Mouse (Mus musculus): ENCODE results near the gene Phactr1. TPM values are rescaled to one million over a fixed set of nuclear protein-coding genes. Genes with fewer than 3 reads are reported as not detected.

Gene Phactr1
- polyA plus RNA-seq, 1 experiment from 2014 or later, result 8.1 TPM

DNA sequence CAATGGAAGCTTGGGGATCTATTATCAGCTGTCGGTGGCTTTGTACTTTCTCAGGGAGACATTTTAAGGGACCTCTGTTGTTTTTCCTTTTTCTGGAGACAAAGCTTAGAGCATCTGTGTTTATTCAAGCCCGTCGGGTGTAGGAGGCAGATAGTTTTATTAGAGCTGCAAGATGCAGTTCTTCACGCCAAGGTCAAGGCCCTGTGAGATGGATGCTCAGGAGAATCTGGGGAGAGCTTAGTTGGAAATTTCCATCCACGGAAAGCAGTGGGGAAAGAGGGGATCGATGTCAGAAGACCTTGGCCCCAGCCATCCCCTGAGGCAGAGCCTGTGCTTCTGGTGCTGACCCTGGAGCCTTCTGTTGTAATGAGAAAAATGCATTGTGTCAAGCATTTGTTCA is 340.6 kb downstream of the Phactr1 start:
- ATAC-seq (ENCODE audit: insufficient read depth, low FRiP score), result no peak
- WGBS, result 57% methylated on average over 6 of the region's 6 CpGs
- Histone ChIP-seq H3K4me1 (ENCODE audit: control insufficient read depth, insufficient read depth, low read length) (no peaks in the 10 kb centered on the region), H3K27ac (ENCODE audit: low read length) (no peak overlapping the region), H3K9me3 (replicated peaks; ENCODE audit: control insufficient read depth, low read length) (no peaks in the 10 kb centered on the region), H3K27me3 (ENCODE audit: control insufficient read depth, insufficient read depth, low read length) (no peaks in the 10 kb centered on the region), H3K4me2 (ENCODE audit: low read depth, low read length) (no peak overlapping the region), H3K4me3 (replicated peaks; ENCODE audit: low read length) (no peak overlapping the region), H3K9ac (ENCODE audit: low read length) (no peak overlapping the region), H3K36me3 (ENCODE audit: control insufficient read depth, insufficient read depth, low read length) (no peaks in the 10 kb centered on the region)

GRCm38 (mm10) chr13:43023005-43023404 is 342.6 kb downstream of the Phactr1 start:
- no peak for ATAC-seq (ENCODE audit: insufficient read depth, low FRiP score)
- Histone ChIP-seq H3K4me3 (replicated peaks; ENCODE audit: low read length) (no peak overlapping the region), H3K9ac (ENCODE audit: low read length) (no peak overlapping the region), H3K27ac (ENCODE audit: low read length) (no peak overlapping the region), H3K27me3 (ENCODE audit: control insufficient read depth, insufficient read depth, low read length) (no peaks in the 10 kb centered on the region), H3K36me3 (ENCODE audit: control insufficient read depth, insufficient read depth, low read length) (no peaks in the 10 kb centered on the region), H3K4me2 (ENCODE audit: low read depth, low read length) (no peak overlapping the region), H3K4me1 (ENCODE audit: control insufficient read depth, insufficient read depth, low read length) (no peaks in the 10 kb centered on the region), H3K9me3 (replicated peaks; ENCODE audit: control insufficient read depth, low read length) (no peaks in the 10 kb centered on the region)
- WGBS, result 90% methylated on average over 5 of the region's 5 CpGs

- H3K4me1 ChIP-seq (ENCODE audit: control insufficient read depth, insufficient read depth, low read length), result no peaks in the 10 kb centered on the region
- no peaks in the 10 kb centered on the region for H3K27me3 ChIP-seq (ENCODE audit: control insufficient read depth, insufficient read depth, low read length)
- H3K27ac ChIP-seq (ENCODE audit: low read length), result no peak overlapping the region
- no peak overlapping the region for H3K4me2 ChIP-seq (ENCODE audit: low read depth, low read length)
- no peaks in the 10 kb centered on the region for H3K9me3 ChIP-seq (replicated peaks; ENCODE audit: control insufficient read depth, low read length)
- ATAC-seq (ENCODE audit: insufficient read depth, low FRiP score), result no peak
- no peak overlapping the region for H3K4me3 ChIP-seq (replicated peaks; ENCODE audit: low read length)
- no peak overlapping the region for H3K9ac ChIP-seq (ENCODE audit: low read length)
- WGBS, result 78% methylated on average over 1 of the region's 1 CpGs
- H3K36me3 ChIP-seq (ENCODE audit: control insufficient read depth, insufficient read depth, low read length), result no peaks in the 10 kb centered on the region
Observed at GRCm38 (mm10) chr13:43027568-43027967, 347.1 kb downstream of the Phactr1 start.

GRCm38 (mm10) chr13:43030222-43030621 is 349.8 kb downstream of the Phactr1 start:
- H3K27ac ChIP-seq (ENCODE audit: low read length), result no peak overlapping the region
- no peak for ATAC-seq (ENCODE audit: insufficient read depth, low FRiP score)
- H3K36me3 ChIP-seq (ENCODE audit: control insufficient read depth, insufficient read depth, low read length), result no peaks in the 10 kb centered on the region
- no peaks in the 10 kb centered on the region for H3K4me1 ChIP-seq (ENCODE audit: control insufficient read depth, insufficient read depth, low read length)
- H3K27me3 ChIP-seq (ENCODE audit: control insufficient read depth, insufficient read depth, low read length), result no peaks in the 10 kb centered on the region
- H3K9me3 ChIP-seq (replicated peaks; ENCODE audit: control insufficient read depth, low read length), result no peaks in the 10 kb centered on the region
- H3K9ac ChIP-seq (ENCODE audit: low read length), result no peak overlapping the region
- H3K4me2 ChIP-seq (ENCODE audit: low read depth, low read length), result no peak overlapping the region
- H3K4me3 ChIP-seq (replicated peaks; ENCODE audit: low read length), result no peak overlapping the region
- 78% methylated on average over 2 of the region's 2 CpGs for WGBS

DNA sequence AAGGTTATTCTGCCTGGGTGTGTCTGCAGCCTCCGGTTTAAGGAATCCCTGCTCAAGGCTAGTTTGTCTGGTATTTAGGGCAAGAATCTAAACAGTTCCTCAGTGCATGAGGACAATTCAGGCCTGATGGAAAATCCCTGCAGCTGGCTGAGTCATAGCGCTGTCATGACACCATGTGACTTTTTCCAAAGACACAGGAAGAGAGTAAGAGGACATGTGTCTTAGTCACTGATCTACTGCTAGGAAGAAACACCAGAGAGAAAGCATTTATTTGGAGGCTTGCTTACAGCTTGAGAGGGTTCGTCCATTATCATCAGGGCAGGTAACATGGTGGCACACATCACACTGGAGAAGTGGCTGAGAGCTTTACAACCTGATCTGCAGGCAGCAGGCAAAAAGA is 352.0 kb downstream of the Phactr1 start:
- Histone ChIP-seq H3K27ac (ENCODE audit: low read length) (no peak overlapping the region), H3K36me3 (ENCODE audit: control insufficient read depth, insufficient read depth, low read length) (no peaks in the 10 kb centered on the region), H3K4me1 (ENCODE audit: control insufficient read depth, insufficient read depth, low read length) (no peaks in the 10 kb centered on the region), H3K27me3 (ENCODE audit: control insufficient read depth, insufficient read depth, low read length) (no peaks in the 10 kb centered on the region), H3K9me3 (replicated peaks; ENCODE audit: control insufficient read depth, low read length) (no peaks in the 10 kb centered on the region), H3K4me2 (ENCODE audit: low read depth, low read length) (no peak overlapping the region), H3K9ac (ENCODE audit: low read length) (no peak overlapping the region), H3K4me3 (replicated peaks; ENCODE audit: low read length) (no peak overlapping the region)
- no peak for ATAC-seq (ENCODE audit: insufficient read depth, low FRiP score)
- 87% methylated on average over 3 of the region's 3 CpGs for WGBS

- Histone ChIP-seq H3K4me3 (replicated peaks; ENCODE audit: low read length) (no peak overlapping the region), H3K9ac (ENCODE audit: low read length) (no peak overlapping the region), H3K27me3 (ENCODE audit: control insufficient read depth, insufficient read depth, low read length) (no peaks in the 10 kb centered on the region), H3K4me1 (ENCODE audit: control insufficient read depth, insufficient read depth, low read length) (no peaks in the 10 kb centered on the region), H3K4me2 (ENCODE audit: low read depth, low read length) (no peak overlapping the region), H3K9me3 (replicated peaks; ENCODE audit: control insufficient read depth, low read length) (no peaks in the 10 kb centered on the region), H3K36me3 (ENCODE audit: control insufficient read depth, insufficient read depth, low read length) (no peaks in the 10 kb centered on the region), H3K27ac (ENCODE audit: low read length) (no peak overlapping the region)
- no peak for ATAC-seq (ENCODE audit: insufficient read depth, low FRiP score)
- WGBS, result 64% methylated on average over 6 of the region's 6 CpGs
Observed at GRCm38 (mm10) chr13:43036510-43036909, 356.1 kb downstream of the Phactr1 start.

GRCm38 (mm10) chr13:43042766-43043165 is 362.3 kb downstream of the Phactr1 start:
- 64% methylated on average over 4 of the region's 4 CpGs for WGBS
- Histone ChIP-seq H3K4me1 (ENCODE audit: control insufficient read depth, insufficient read depth, low read length) (no peaks in the 10 kb centered on the region), H3K4me2 (ENCODE audit: low read depth, low read length) (no peak overlapping the region), H3K27me3 (ENCODE audit: control insufficient read depth, insufficient read depth, low read length) (no peaks in the 10 kb centered on the region), H3K36me3 (ENCODE audit: control insufficient read depth, insufficient read depth, low read length) (no peaks in the 10 kb centered on the region), H3K9me3 (replicated peaks; ENCODE audit: control insufficient read depth, low read length) (no peaks in the 10 kb centered on the region), H3K4me3 (replicated peaks; ENCODE audit: low read length) (no peak overlapping the region), H3K9ac (ENCODE audit: low read length) (no peak overlapping the region), H3K27ac (ENCODE audit: low read length) (no peak overlapping the region)
- ATAC-seq (ENCODE audit: insufficient read depth, low FRiP score), result no peak

GRCm38 (mm10) chr13:43048553-43048952 is 368.1 kb downstream of the Phactr1 start:
- Histone ChIP-seq H3K4me2 (ENCODE audit: low read depth, low read length) (no peak overlapping the region), H3K4me1 (ENCODE audit: control insufficient read depth, insufficient read depth, low read length) (no peaks in the 10 kb centered on the region), H3K9ac (ENCODE audit: low read length) (no peak overlapping the region), H3K27ac (ENCODE audit: low read length) (no peak overlapping the region), H3K27me3 (ENCODE audit: control insufficient read depth, insufficient read depth, low read length) (no peaks in the 10 kb centered on the region), H3K9me3 (replicated peaks; ENCODE audit: control insufficient read depth, low read length) (no peaks in the 10 kb centered on the region), H3K36me3 (ENCODE audit: control insufficient read depth, insufficient read depth, low read length) (no peaks in the 10 kb centered on the region), H3K4me3 (replicated peaks; ENCODE audit: low read length) (no peak overlapping the region)
- no peak for ATAC-seq (ENCODE audit: insufficient read depth, low FRiP score)
- 54% methylated on average over 3 of the region's 3 CpGs for WGBS

DNA sequence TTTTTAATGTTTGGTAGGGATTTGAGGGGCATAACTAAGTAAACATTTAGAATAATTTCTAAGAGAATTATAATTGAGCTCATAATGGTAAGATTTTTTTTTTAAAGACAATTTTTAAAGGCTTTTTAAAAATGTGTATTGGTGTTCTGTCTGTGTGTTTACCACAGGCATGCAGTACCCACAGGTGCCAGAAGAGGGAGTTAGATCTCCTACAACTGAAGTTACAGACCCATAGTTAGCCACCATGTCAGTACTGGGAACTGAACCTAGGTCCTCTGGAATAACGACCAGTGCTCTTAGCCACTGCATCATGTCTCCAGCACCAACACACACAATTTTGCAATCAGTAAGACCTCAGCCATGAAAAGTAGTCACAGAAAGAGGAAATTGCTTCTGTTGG is 372.8 kb downstream of the Phactr1 start:
- 97% methylated on average over 1 of the region's 1 CpGs for WGBS
- H3K27ac ChIP-seq (ENCODE audit: low read length), result no peak overlapping the region
- no peaks in the 10 kb centered on the region for H3K4me1 ChIP-seq (ENCODE audit: control insufficient read depth, insufficient read depth, low read length)
- H3K4me2 ChIP-seq (ENCODE audit: low read depth, low read length), result no peak overlapping the region
- no peaks in the 10 kb centered on the region for H3K9me3 ChIP-seq (replicated peaks; ENCODE audit: control insufficient read depth, low read length)
- ATAC-seq (ENCODE audit: insufficient read depth, low FRiP score), result no peak
- no peaks in the 10 kb centered on the region for H3K36me3 ChIP-seq (ENCODE audit: control insufficient read depth, insufficient read depth, low read length)
- H3K27me3 ChIP-seq (ENCODE audit: control insufficient read depth, insufficient read depth, low read length), result no peaks in the 10 kb centered on the region
- H3K9ac ChIP-seq (ENCODE audit: low read length), result no peak overlapping the region
- no peak overlapping the region for H3K4me3 ChIP-seq (replicated peaks; ENCODE audit: low read length)

- Histone ChIP-seq H3K27ac (ENCODE audit: low read length) (no peak overlapping the region), H3K4me2 (ENCODE audit: low read depth, low read length) (no peak overlapping the region), H3K9ac (ENCODE audit: low read length) (no peak overlapping the region), H3K36me3 (ENCODE audit: control insufficient read depth, insufficient read depth, low read length) (no peaks in the 10 kb centered on the region), H3K4me1 (ENCODE audit: control insufficient read depth, insufficient read depth, low read length) (no peaks in the 10 kb centered on the region), H3K27me3 (ENCODE audit: control insufficient read depth, insufficient read depth, low read length) (no peaks in the 10 kb centered on the region), H3K9me3 (replicated peaks; ENCODE audit: control insufficient read depth, low read length) (no peaks in the 10 kb centered on the region), H3K4me3 (replicated peaks; ENCODE audit: low read length) (no peak overlapping the region)
- 54% methylated on average over 6 of the region's 6 CpGs for WGBS
- no peak for ATAC-seq (ENCODE audit: insufficient read depth, low FRiP score)
Observed at GRCm38 (mm10) chr13:43055136-43055535, 374.7 kb downstream of the Phactr1 start.

All from stomach, embryonic 16.5 days (tissue).